Mouse (Mus musculus) heart, embryonic 14.5 days (tissue): ENCODE results near the gene Tha1. TPM values are rescaled to one million over a fixed set of nuclear protein-coding genes. Genes with fewer than 3 reads are reported as not detected.

ENCODE experiments used
- ATAC-seq: fragments of 200-750 bp; cut with Nextera tagmentation; 2 replicates; pipeline ENCODE4 v1.8.0; 2017; ENCODE audit warnings: low read depth, moderate TSS enrichment; ENCODE audit not compliant: insufficient number of reproducible peaks, insufficient read depth, low FRiP score
- H3K27ac ChIP-seq, 2 experiments: fragments of 200-500 bp in 1 of 2; fragments of 300-500 bp in 1 of 2; sonication (generic) in 1 of 2; replicated peaks in 1 of 2; 2 replicates each; pipeline ENCODE4 v1.5.1; 2012 to 2014; ENCODE audit warnings: low read depth in 2 of 2, low read length in 2 of 2, control low read depth in 1 of 2, mild to moderate bottlenecking in 1 of 2, mixed read lengths in 1 of 2; ENCODE audit not compliant: control insufficient read depth in 1 of 2, insufficient read depth in 1 of 2
- H3K27me3 ChIP-seq: fragments of 300-500 bp; sonication (generic); 2 replicates; pipeline ENCODE4 v1.6.1; 2014; ENCODE audit warnings: mild to moderate bottlenecking, low read length, control low read depth; ENCODE audit not compliant: control insufficient read depth, insufficient read depth
- H3K36me3 ChIP-seq: fragments of 300-500 bp; sonication (generic); 2 replicates; pipeline ENCODE4 v1.6.1; 2014; ENCODE audit warnings: mild to moderate bottlenecking, control low read depth, low read length, mixed read lengths; ENCODE audit not compliant: control insufficient read depth, insufficient read depth
- H3K4me1 ChIP-seq, 2 experiments: fragments of 200-500 bp in 1 of 2; fragments of 300-500 bp in 1 of 2; sonication (generic) in 1 of 2; 2 replicates each; pipeline ENCODE4 v1.6.1; 2012 to 2014; ENCODE audit warnings: low read length in 2 of 2, control low read depth in 1 of 2, mixed read lengths in 1 of 2; ENCODE audit not compliant: control insufficient read depth in 2 of 2, insufficient read depth in 2 of 2
- H3K4me2 ChIP-seq: fragments of 300-500 bp; sonication (generic); 2 replicates; pipeline ENCODE4 v1.6.1; 2014; ENCODE audit warnings: mild to moderate bottlenecking, low read length
- H3K4me3 ChIP-seq, 2 experiments: fragments of 200-500 bp in 1 of 2; fragments of 300-500 bp in 1 of 2; sonication (generic) in 1 of 2; 2 replicates each; pipeline ENCODE4 v1.5.1; 2012 to 2014; ENCODE audit warnings: low read length in 2 of 2, mild to moderate bottlenecking in 2 of 2, control low read depth in 1 of 2, low read depth in 1 of 2, moderate library complexity in 1 of 2; ENCODE audit not compliant: control insufficient read depth in 1 of 2, insufficient read depth in 1 of 2
- H3K9ac ChIP-seq: fragments of 300-500 bp; sonication (generic); 2 replicates; pipeline ENCODE4 v1.6.1; 2014; ENCODE audit warnings: mild to moderate bottlenecking, low read length
- H3K9me3 ChIP-seq: fragments of 300-500 bp; sonication (generic); 2 replicates; pipeline ENCODE4 v1.6.1; 2016; ENCODE audit warnings: low read length, control low read depth; ENCODE audit not compliant: control insufficient read depth
- WGBS: fragments of 180-500 bp; shearing (Covaris S2); extraction: QIAGEN DNeasy Blood & Tissue Kit; methylation state at CpG from one replicate; pipeline ENCODE4 v1.1.7; 2014; 5-methylcytosine and 5-hydroxymethylcytosine counted together
- polyA plus RNA-seq: library from polyadenylated mRNA; unstranded; fragments of >200 nt; fragmentation: Nextera tagmentation; extraction: Ambion mirVana; gene quantifications from 2 replicates; pipeline ENCODE4 v1.2.1, GENCODE M21; 2014

The Tha1 gene
- polyA plus RNA-seq, 1 experiment from 2014 or later, result 4.9 TPM

- Histone ChIP-seq H3K27me3 (no peaks in the 10 kb centered on the region), H3K27ac (peak within 1 kb of the TSS; percentile 97 to 100), H3K9me3 (no peaks in the 10 kb centered on the region), H3K4me3 (peak within 1 kb of the TSS; percentile 83 to 95), H3K4me1 (peaks cover 11 to 28% of the 10 kb centered on the region in 2 experiments; a peak in 3 of 4 replicates), H3K4me2 (peak within 1 kb of the TSS; percentile 92), H3K36me3 (peaks cover 31% of the 10 kb centered on the region), H3K9ac (peak within 1 kb of the TSS; percentile 95)
- WGBS, result under 1% methylated on average over 49 of the region's 51 CpGs
- peak; percentile 92 for ATAC-seq
Observed at GRCm38 (mm10) chr11:117848985-117849671, 24.2 kb downstream of the Tha1 start, which contains the start of gene Birc5. TSS of gene Birc5 (plus strand) at chr11:117849251.

- Histone ChIP-seq H3K9me3 (no peaks in the 10 kb centered on the region), H3K27ac (peak overlapping the region; percentile 97 to 100), H3K9ac (peak overlapping the region; percentile 95), H3K4me3 (peak overlapping the region; percentile 83 to 95), H3K27me3 (no peaks in the 10 kb centered on the region), H3K36me3 (peaks cover 24% of the 10 kb centered on the region), H3K4me2 (peak overlapping the region; percentile 92), H3K4me1 (peaks cover 11 to 28% of the 10 kb centered on the region in 2 experiments; a peak in 3 of 4 replicates)
- 7% methylated on average over 19 of the region's 19 CpGs for WGBS
- peak; percentile 64 for ATAC-seq
Observed at GRCm38 (mm10) chr11:117848271-117848984, 24.9 kb downstream of the Tha1 start.

- Histone ChIP-seq H3K4me1 (peaks cover 11 to 28% of the 10 kb centered on the region in 2 experiments; a peak in 3 of 4 replicates), H3K36me3 (peaks cover 16% of the 10 kb centered on the region), H3K9ac (peak overlapping the region; percentile 95), H3K9me3 (no peaks in the 10 kb centered on the region), H3K4me2 (peak overlapping the region; percentile 92), H3K4me3 (peak overlapping the region in 1 of 2 experiments; percentile 83; a peak in 2 of 4 replicates), H3K27me3 (no peaks in the 10 kb centered on the region), H3K27ac (peak overlapping the region; percentile 97 to 100)
- 78% methylated on average over 7 of the region's 7 CpGs for WGBS
- ATAC-seq, result no peak
Observed at GRCm38 (mm10) chr11:117847593-117848215, 25.6 kb downstream of the Tha1 start.

GRCm38 (mm10) chr11:117846640-117847039 lies 26.6 kb downstream of the Tha1 start:
- peaks cover 11 to 28% of the 10 kb centered on the region in 2 experiments; a peak in 3 of 4 replicates for H3K4me1 ChIP-seq
- no peak overlapping the region for H3K4me2 ChIP-seq
- no peaks in the 10 kb centered on the region for H3K27me3 ChIP-seq
- H3K36me3 ChIP-seq, result peaks cover 6% of the 10 kb centered on the region; the same call in 1 of the 2 replicates
- ATAC-seq, result no peak
- 58% methylated on average over 5 of the region's 5 CpGs for WGBS
- no peak overlapping the region for H3K27ac ChIP-seq
- H3K9me3 ChIP-seq, result no peaks in the 10 kb centered on the region
- H3K4me3 ChIP-seq, result no peak overlapping the region
- H3K9ac ChIP-seq, result no peak overlapping the region

- H3K4me3 ChIP-seq, result no peak overlapping the region
- no peak for ATAC-seq
- no peaks in the 10 kb centered on the region for H3K9me3 ChIP-seq
Observed at GRCm38 (mm10) chr11:117845651-117846050, 27.6 kb downstream of the Tha1 start.

GRCm38 (mm10) chr11:117844997-117845396 lies 28.3 kb downstream of the Tha1 start:
- 68% methylated on average over 2 of the region's 2 CpGs for WGBS
- no peak overlapping the region for H3K27ac ChIP-seq
- H3K9me3 ChIP-seq, result no peaks in the 10 kb centered on the region
- no peak overlapping the region for H3K4me3 ChIP-seq
- no peak overlapping the region for H3K9ac ChIP-seq
- ATAC-seq, result no peak
- H3K36me3 ChIP-seq, result no peaks in the 10 kb centered on the region
- H3K27me3 ChIP-seq, result no peaks in the 10 kb centered on the region
- no peak overlapping the region for H3K4me2 ChIP-seq
- H3K4me1 ChIP-seq, result peaks cover 7 to 25% of the 10 kb centered on the region in 2 experiments; a peak in 2 of 4 replicates

More at GRCm38 (mm10) chr11:117845651-117846050, 27.6 kb downstream of the Tha1 start:
- H3K9ac ChIP-seq, result no peak overlapping the region
- no peaks in the 10 kb centered on the region for H3K27me3 ChIP-seq
- no peak overlapping the region for H3K27ac ChIP-seq
- no peak overlapping the region for H3K4me2 ChIP-seq
- H3K36me3 ChIP-seq, result no peaks in the 10 kb centered on the region
- peaks cover 11 to 29% of the 10 kb centered on the region in 2 experiments; a peak in 3 of 4 replicates for H3K4me1 ChIP-seq
- WGBS, result 72% methylated on average over 2 of the region's 2 CpGs

- ATAC-seq, result no peak
- Histone ChIP-seq H3K9ac (no peak overlapping the region), H3K36me3 (no peaks in the 10 kb centered on the region), H3K4me3 (no peak overlapping the region), H3K4me2 (no peak overlapping the region), H3K27me3 (no peaks in the 10 kb centered on the region), H3K9me3 (no peaks in the 10 kb centered on the region), H3K27ac (no peak overlapping the region), H3K4me1 (peaks cover 7 to 21% of the 10 kb centered on the region in 2 experiments)
- WGBS, result 64% methylated on average over 2 of the region's 2 CpGs
Observed at GRCm38 (mm10) chr11:117843434-117843833, 29.8 kb downstream of the Tha1 start.
